Mouse (Mus musculus) urinary bladder, postnatal 4 days (tissue): Measurements from ENCODE around the gene Timm10.

ENCODE experiments used
- DNase-seq, 2 experiments: peaks; one replicate each; pipeline ENCODE4 v3.0.0; 2021 to 2022; ENCODE audit warnings: low spot score in 2 of 2

Timm10 gene

GRCm38 (mm10) chr2:84859991-84860780 is 33.4 kb downstream of the Timm10 start:
- DNase-seq: no peak

- no peak for DNase-seq
Observed at GRCm38 (mm10) chr2:84861430-84861829, 34.6 kb downstream of the Timm10 start.

- DNase-seq: no peak
Observed at GRCm38 (mm10) chr2:84862231-84862630, 35.4 kb downstream of the Timm10 start.

GRCm38 (mm10) chr2:84865616-84866571 is 39.1 kb downstream of the Timm10 start:
- peak in 1 of 2 experiments; percentile 75 for DNase-seq

GRCm38 (mm10) chr2:84868521-84868943 is 41.7 kb downstream of the Timm10 start:
- DNase-seq: peak; percentile 38 to 73

GRCm38 (mm10) chr2:84868977-84869376 is 42.2 kb downstream of the Timm10 start:
- no peak for DNase-seq

- no peak for DNase-seq
Observed at GRCm38 (mm10) chr2:84870623-84871160, 43.9 kb downstream of the Timm10 start.

- peak in 1 of 2 experiments; percentile 29 for DNase-seq
Observed at GRCm38 (mm10) chr2:84872105-84872716, 45.4 kb downstream of the Timm10 start.

- DNase-seq: no peak
Observed at GRCm38 (mm10) chr2:84875842-84876241, 49.0 kb downstream of the Timm10 start.
